Mouse (Mus musculus) brain, embryonic 14.5 days (tissue): ENCODE measurements at regions not wholly inside any gene's neighbourhood (a gene's known extent, or its start where the extent isn't known, plus 50 kb on each side); places are given as distances from the start of the nearest gene placed in this dataset.

ENCODE experiments used
- DNase-seq: peaks from one replicate; pipeline ENCODE4 v3.0.0-alpha.2; 2011; ENCODE audit warnings: low read depth
- CTCF ChIP-seq: fragments of 200-500 bp; IDR thresholded peaks from 2 replicates; pipeline ENCODE4 v1.5.1; 2012; ENCODE audit warnings: inconsistent platforms, mild to moderate bottlenecking, moderate library complexity, borderline replicate concordance; ENCODE audit not compliant: insufficient read depth, insufficient read length; ENCODE audit errors: extremely low read depth
- POLR2A ChIP-seq: fragments of 200-500 bp; IDR thresholded peaks from 2 replicates; pipeline ENCODE4 v1.6.1; 2012; ENCODE audit warnings: mild to moderate bottlenecking, inconsistent platforms, borderline replicate concordance; ENCODE audit not compliant: poor library complexity, insufficient read depth, insufficient read length, severe bottlenecking; ENCODE audit errors: extremely low read depth

GRCm38 (mm10) chr5:33548800-33549199, 80.6 kb downstream of the Fam53a start:
- no peak for DNase-seq
- TF ChIP-seq POLR2A (no peak), CTCF (no peak)

- TF ChIP-seq POLR2A: no peak
- peak; percentile 83 for TF ChIP-seq CTCF
- peak; percentile 68 for DNase-seq
Measured at GRCm38 (mm10) chr5:33543372-33543771, 86.1 kb downstream of the Fam53a start.

- DNase-seq: peak; percentile 86
- TF ChIP-seq CTCF: no peak
- no peak for TF ChIP-seq POLR2A
Measured at GRCm38 (mm10) chr5:33542643-33543042, 86.8 kb downstream of the Fam53a start.

- TF ChIP-seq POLR2A: no peak
- peak; percentile 60 for TF ChIP-seq CTCF
- DNase-seq: peak; percentile 96
Measured at GRCm38 (mm10) chr5:33542000-33542554, 87.4 kb downstream of the Fam53a start.

GRCm38 (mm10) chr5:33540259-33540658, 89.2 kb downstream of the Fam53a start:
- peak; percentile 72 for DNase-seq

GRCm38 (mm10) chr5:33537429-33537828, 92.0 kb downstream of the Fam53a start:
- TF ChIP-seq CTCF (no peak), POLR2A (no peak)
- DNase-seq: no peak

More at GRCm38 (mm10) chr5:33540259-33540658, 89.2 kb downstream of the Fam53a start:
- TF ChIP-seq CTCF: no peak
- TF ChIP-seq POLR2A: no peak

GRCm38 (mm10) chr5:33537017-33537416, 92.4 kb downstream of the Fam53a start:
- no peak for TF ChIP-seq CTCF
- no peak for TF ChIP-seq POLR2A

GRCm38 (mm10) chr5:33536261-33536660, 93.2 kb downstream of the Fam53a start:
- TF ChIP-seq POLR2A (no peak), CTCF (no peak)
- no peak for DNase-seq

More at GRCm38 (mm10) chr5:33537017-33537416, 92.4 kb downstream of the Fam53a start:
- no peak for DNase-seq

- DNase-seq: peak; percentile 17
- no peak for TF ChIP-seq POLR2A
- no peak for TF ChIP-seq CTCF
Measured at GRCm38 (mm10) chr5:33535145-33536010, 94.1 kb downstream of the Fam53a start.

GRCm38 (mm10) chr5:33534345-33534744, 95.1 kb downstream of the Fam53a start:
- no peak for TF ChIP-seq CTCF
- TF ChIP-seq POLR2A: no peak
- DNase-seq: peak; percentile 53

- no peak for DNase-seq
Measured at GRCm38 (mm10) chr5:33533185-33533584, 96.2 kb downstream of the Fam53a start.

GRCm38 (mm10) chr5:33531263-33531662, 97.5 kb upstream of the Nkx1-1 start:
- TF ChIP-seq CTCF (no peak), POLR2A (no peak)
- no peak for DNase-seq

More at GRCm38 (mm10) chr5:33533185-33533584, 96.2 kb downstream of the Fam53a start:
- TF ChIP-seq POLR2A: no peak
- TF ChIP-seq CTCF: no peak

- no peak for DNase-seq
- TF ChIP-seq CTCF: no peak
- no peak for TF ChIP-seq POLR2A
Measured at GRCm38 (mm10) chr5:33529771-33530170, 96.0 kb upstream of the Nkx1-1 start.
